28 mouse cellular contexts compared by ENCODE assay signal in genomic region chr4:39928491-39928890, GRCm38 (mm10).
DNase-seq lines count a peak whose midpoint lies in the region; ATAC-seq lines count a peak whose summit lies in the region.
"Had no signal": no experiment of that assay in that cellular context is flagged by ENCODE, and none has a peak within 500 bp of the region (broad histone marks: within the 10 kb centered on the region; RNA-seq: fewer than 3 reads in every experiment).

No protein-coding gene starts in this region.

- no peaks in the 10 kb centered on the region for H3K4me1 ChIP-seq in embryonic facial prominence, embryonic 14.5 days (ENCODE audit: control insufficient read depth, insufficient read depth, low read length)
- H3K4me1 ChIP-seq in embryonic facial prominence, embryonic 10.5 days = no peaks in the 10 kb centered on the region
- H3K4me1 ChIP-seq: embryonic facial prominence, embryonic 13.5 days; forebrain, embryonic 12.5 days; hindbrain, embryonic 13.5 days; limb, embryonic 12.5 days; liver, embryonic 15.5 days; lung, embryonic 15.5 days had no signal

- DNase-seq in embryonic facial prominence, embryonic 14.5 days (ENCODE audit: low spot score) = peak; percentile 3
- no peak for DNase-seq in embryonic facial prominence, embryonic 10.5 days (ENCODE audit: low spot score)
- peak; percentile 68 for DNase-seq in 3T3-L1 (ENCODE audit: low read depth, low spot score)
- DNase-seq in Muller cell, postnatal 12 days (ENCODE audit: inconsistent ontology term) = peak; percentile 40
- peak; percentile 5 for DNase-seq in adrenal gland, postnatal 25 days
- DNase-seq in testis, postnatal 10 days (ENCODE audit: low spot score) = no peak
- DNase-seq in spleen, postnatal 4 days (ENCODE audit: low spot score in 2 of 2) = no peak
- DNase-seq: cerebellum, adult 8-10 months; cerebellum, postnatal 36 days; forebrain, postnatal 0 days; gastrocnemius, postnatal 10 days; heart, postnatal 4 days; kidney, adult 8-10 months; kidney, postnatal 14 days; lung, postnatal 36 days; right cerebral cortex, postnatal 25 days; thymus, adult 2 months; thymus, postnatal 4 days had no signal

- H3K4me2 ChIP-seq in embryonic facial prominence, embryonic 14.5 days (ENCODE audit: low read depth, low read length) = no peak overlapping the region
- H3K4me2 ChIP-seq: embryonic facial prominence, embryonic 13.5 days; forebrain, embryonic 12.5 days; hindbrain, embryonic 13.5 days; limb, embryonic 12.5 days; liver, embryonic 15.5 days; lung, embryonic 15.5 days; midbrain, embryonic 11.5 days had no signal

- H3K27me3 ChIP-seq in embryonic facial prominence, embryonic 14.5 days (replicated peaks; ENCODE audit: control insufficient read depth, insufficient read depth, low read length) = no peaks in the 10 kb centered on the region
- no peaks in the 10 kb centered on the region for H3K27me3 ChIP-seq in embryonic facial prominence, embryonic 10.5 days (replicated peaks; ENCODE audit: low read depth, poor library complexity, severe bottlenecking)
- H3K27me3 ChIP-seq: embryonic facial prominence, embryonic 13.5 days; forebrain, embryonic 12.5 days; hindbrain, embryonic 13.5 days; limb, embryonic 12.5 days; liver, embryonic 15.5 days; lung, embryonic 15.5 days; Patski had no signal

- no peaks in the 10 kb centered on the region for H3K9me3 ChIP-seq in embryonic facial prominence, embryonic 14.5 days (ENCODE audit: control insufficient read depth, low read length)
- H3K9me3 ChIP-seq in embryonic facial prominence, embryonic 10.5 days = no peaks in the 10 kb centered on the region
- H3K9me3 ChIP-seq: embryonic facial prominence, embryonic 13.5 days; forebrain, embryonic 12.5 days; hindbrain, embryonic 13.5 days; limb, embryonic 12.5 days; liver, embryonic 15.5 days; lung, embryonic 15.5 days had no signal

- H3K9ac ChIP-seq in embryonic facial prominence, embryonic 14.5 days (ENCODE audit: low read depth, low read length) = no peak overlapping the region
- H3K9ac ChIP-seq: embryonic facial prominence, embryonic 13.5 days; forebrain, embryonic 12.5 days; forebrain, postnatal 0 days; hindbrain, embryonic 13.5 days; limb, embryonic 12.5 days; liver, embryonic 15.5 days; lung, embryonic 15.5 days had no signal

- WGBS in embryonic facial prominence, embryonic 14.5 days = 51% methylated on average over 2 of the region's 2 CpGs
- WGBS in embryonic facial prominence, embryonic 10.5 days = 81% methylated on average over 2 of the region's 2 CpGs

- no peaks in the 10 kb centered on the region for H3K36me3 ChIP-seq in embryonic facial prominence, embryonic 14.5 days (ENCODE audit: control insufficient read depth, insufficient read depth, low read length)
- no peaks in the 10 kb centered on the region for H3K36me3 ChIP-seq in embryonic facial prominence, embryonic 10.5 days (replicated peaks)
- H3K36me3 ChIP-seq: embryonic facial prominence, embryonic 13.5 days; forebrain, embryonic 12.5 days; hindbrain, embryonic 13.5 days; limb, embryonic 12.5 days; liver, embryonic 15.5 days; lung, embryonic 15.5 days had no signal

- no peak for ATAC-seq in embryonic facial prominence, embryonic 14.5 days (ENCODE audit: low read depth)
- ATAC-seq: forebrain, postnatal 0 days; intestine, embryonic 16.5 days; midbrain, embryonic 16.5 days; Patski had no signal

- no peak overlapping the region for H3K27ac ChIP-seq in embryonic facial prominence, embryonic 14.5 days (replicated peaks; ENCODE audit: low read depth, low read length)
- no peak overlapping the region for H3K27ac ChIP-seq in embryonic facial prominence, embryonic 10.5 days (replicated peaks)
- H3K27ac ChIP-seq: embryonic facial prominence, embryonic 13.5 days; forebrain, embryonic 12.5 days; hindbrain, embryonic 13.5 days; limb, embryonic 12.5 days; liver, embryonic 15.5 days; lung, embryonic 15.5 days had no signal

- H3K4me3 ChIP-seq in embryonic facial prominence, embryonic 14.5 days (ENCODE audit: low read depth, low read length) = no peak overlapping the region
- H3K4me3 ChIP-seq in embryonic facial prominence, embryonic 10.5 days = no peak overlapping the region
- H3K4me3 ChIP-seq: embryonic facial prominence, embryonic 13.5 days; forebrain, embryonic 12.5 days; hindbrain, embryonic 13.5 days; limb, embryonic 12.5 days; liver, embryonic 15.5 days; lung, embryonic 15.5 days had no signal

Comparison
In these comparisons a context has a peak if more than half of its experiments do, and no peak if none do; other contexts are left out.
1. DNase-seq: peak in embryonic facial prominence, embryonic 14.5 days (single experiment), 3T3-L1 (single experiment), Muller cell, postnatal 12 days (single experiment) and adrenal gland, postnatal 25 days (single experiment); none in embryonic facial prominence, embryonic 10.5 days (single experiment), testis, postnatal 10 days (single experiment) and spleen, postnatal 4 days (0 of 2).